Mouse (Mus musculus) liver, adult 2 months (tissue): ENCODE results near the gene Lce3c. TPM values are rescaled to one million over a fixed set of nuclear protein-coding genes. Genes with fewer than 3 reads are reported as not detected.

Source experiments
- DNase-seq: peaks from one replicate; pipeline ENCODE4 v3.0.0-alpha.2; 2011; ENCODE audit warnings: low read depth, low spot score; ENCODE audit errors: extremely low read depth
- H3K27ac ChIP-seq: fragments of 200-500 bp; replicated peaks from 2 replicates; pipeline ENCODE4 v1.5.1; 2012; ENCODE audit warnings: low read depth, mild to moderate bottlenecking, control low read depth, inconsistent platforms, low read length; ENCODE audit not compliant: insufficient read depth
- H3K27me3 ChIP-seq: fragments of 200-500 bp; 2 replicates; pipeline ENCODE4 v1.6.1; 2012; ENCODE audit warnings: mild to moderate bottlenecking, moderate library complexity, low read length, inconsistent platforms; ENCODE audit not compliant: control insufficient read depth, insufficient read depth
- H3K36me3 ChIP-seq: fragments of 200-500 bp; 2 replicates; pipeline ENCODE4 v1.6.1; 2012; ENCODE audit warnings: low read length, inconsistent platforms; ENCODE audit not compliant: control insufficient read depth, insufficient read depth
- H3K4me1 ChIP-seq: fragments of 200-500 bp; 2 replicates; pipeline ENCODE4 v1.6.1; 2011; ENCODE audit warnings: low read length; ENCODE audit not compliant: control insufficient read depth, insufficient read depth
- H3K4me3 ChIP-seq: fragments of 200-500 bp; 2 replicates; pipeline ENCODE4 v1.5.1; 2011; ENCODE audit warnings: low read depth, mild to moderate bottlenecking, control low read depth, low read length, moderate library complexity; ENCODE audit not compliant: insufficient read depth
- H3K79me2 ChIP-seq: fragments of 200-500 bp; 2 replicates; pipeline ENCODE4 v1.6.1; 2012; ENCODE audit warnings: inconsistent platforms, mild to moderate bottlenecking, low read length, moderate library complexity; ENCODE audit not compliant: control insufficient read depth, insufficient read depth
- H3K9ac ChIP-seq: fragments of 200-500 bp; 2 replicates; pipeline ENCODE4 v1.6.1; 2012; ENCODE audit warnings: low read depth, mild to moderate bottlenecking, control low read depth, inconsistent platforms, low read length
- CTCF ChIP-seq: fragments of 200-500 bp; IDR thresholded peaks from 2 replicates; pipeline ENCODE4 v1.5.1; 2011; ENCODE audit warnings: low read depth, low read length, control low read depth
- POLR2A ChIP-seq: fragments of 200-500 bp; IDR thresholded peaks from 2 replicates; pipeline ENCODE4 v1.6.1; 2011; ENCODE audit warnings: low read length, control low read depth; ENCODE audit not compliant: insufficient read depth; ENCODE audit errors: extremely low read depth
- polyA plus RNA-seq: library from polyadenylated mRNA; depleted of rRNA; stranded (reverse); fragments of >200 nt; gene quantifications from 2 replicates; pipeline ENCODE4 v1.2.3, GENCODE M21; 2012; rRNA removed
- total RNA-seq: library from RNA; depleted of rRNA; stranded (reverse); fragments of >200 nt; gene quantifications from 2 replicates; pipeline ENCODE4 v1.2.3, GENCODE M21; 2014; rRNA removed

Gene Lce3c
- total and polyA plus RNA-seq, 2 experiments = not detected

DNA sequence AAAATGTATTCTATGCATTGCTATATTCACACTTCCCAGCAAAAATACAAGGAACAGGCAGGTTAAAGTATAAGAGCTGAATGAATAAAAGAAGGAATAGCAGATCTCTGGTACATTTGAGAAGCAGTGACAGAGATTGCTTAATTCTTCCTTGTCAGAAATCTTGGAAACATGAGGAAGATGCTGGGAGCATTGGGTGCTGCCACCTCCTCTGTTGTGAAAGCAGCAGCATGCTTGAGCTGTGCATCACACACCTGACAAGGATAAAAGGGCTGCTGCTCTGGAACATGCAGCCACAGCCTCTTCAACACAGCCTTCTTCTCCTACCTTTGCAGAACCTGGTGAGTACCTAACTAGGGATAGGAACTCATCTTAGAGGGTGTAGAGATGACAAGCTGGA is 47.6 kb downstream of the Lce3c start, which contains the start of gene Lce3f:
Lce3f (plus strand) TSS at position 301 of the 400 bp plus-strand sequence.
- no peak for DNase-seq
- no peak within 1 kb of the TSS for H3K9ac ChIP-seq
- H3K4me3 ChIP-seq = no peak within 1 kb of the TSS
- no peaks in the 10 kb centered on the region for H3K79me2 ChIP-seq
- no peak for TF ChIP-seq POLR2A
- TF ChIP-seq CTCF = no peak
- H3K27me3 ChIP-seq = no peaks in the 10 kb centered on the region
- no peak within 1 kb of the TSS for H3K27ac ChIP-seq
- H3K36me3 ChIP-seq = no peaks in the 10 kb centered on the region
- no peaks in the 10 kb centered on the region for H3K4me1 ChIP-seq

Other genes starting within 250 kb of the Lce3c start
- gene Lce1e, start 235.4 kb upstream of the Lce3c start, total RNA-seq = not detected in 2 replicates
- gene Lce1e, start 235.4 kb upstream of the Lce3c start, polyA plus RNA-seq = not detected in 2 replicates
- not detected in 2 replicates for gene Lce1f, start 224.1 kb upstream of the Lce3c start, total RNA-seq
- gene Lce1f, start 224.1 kb upstream of the Lce3c start, polyA plus RNA-seq = not detected in 2 replicates
- not detected in 2 replicates for gene Gm38119, start 205.4 kb upstream of the Lce3c start, total RNA-seq
- gene Gm38119, start 205.4 kb upstream of the Lce3c start, polyA plus RNA-seq = not detected in 2 replicates
- gene Lce1g, start 192.1 kb upstream of the Lce3c start, total RNA-seq = not detected in 2 replicates
- not detected in 2 replicates for gene Lce1g, start 192.1 kb upstream of the Lce3c start, polyA plus RNA-seq
- gene Lce1h, start 179.4 kb upstream of the Lce3c start, total RNA-seq = not detected in 2 replicates
- not detected in 2 replicates for gene Lce1h, start 179.4 kb upstream of the Lce3c start, polyA plus RNA-seq
- not detected in 2 replicates for gene Lce1i, start 165.6 kb upstream of the Lce3c start, total RNA-seq
- gene Lce1i, start 165.6 kb upstream of the Lce3c start, polyA plus RNA-seq = not detected in 2 replicates
- not detected in 2 replicates for gene Lce1j, start 154.0 kb upstream of the Lce3c start, total RNA-seq
- gene Lce1j, start 154.0 kb upstream of the Lce3c start, polyA plus RNA-seq = not detected in 2 replicates
- gene Lce1k, start 136.6 kb upstream of the Lce3c start, total RNA-seq = not detected in 2 replicates
- gene Lce1k, start 136.6 kb upstream of the Lce3c start, polyA plus RNA-seq = not detected in 2 replicates
- not detected in 2 replicates for gene Kprp, start 117.2 kb upstream of the Lce3c start, total RNA-seq
- gene Kprp, start 117.2 kb upstream of the Lce3c start, polyA plus RNA-seq = not detected in 2 replicates
- gene Lce1l, start 93.2 kb upstream of the Lce3c start, total RNA-seq = not detected in 2 replicates
- gene Lce1l, start 93.2 kb upstream of the Lce3c start, polyA plus RNA-seq = not detected in 2 replicates
- not detected in 2 replicates for gene 2310050C09Rik, start 74.3 kb upstream of the Lce3c start, total RNA-seq
- gene 2310050C09Rik, start 74.3 kb upstream of the Lce3c start, polyA plus RNA-seq = not detected in 2 replicates
- not detected in 2 replicates for gene Lce3a, start 18.3 kb upstream of the Lce3c start, total RNA-seq
- gene Lce3a, start 18.3 kb upstream of the Lce3c start, polyA plus RNA-seq = not detected in 2 replicates
- gene Lce3b, start 11.5 kb upstream of the Lce3c start, total RNA-seq = not detected in 2 replicates
- not detected in 2 replicates for gene Lce3b, start 11.5 kb upstream of the Lce3c start, polyA plus RNA-seq
- gene Lce3d, start 12.9 kb downstream of the Lce3c start, total RNA-seq = not detected in 2 replicates
- not detected in 2 replicates for gene Lce3d, start 12.9 kb downstream of the Lce3c start, polyA plus RNA-seq
- gene Lce3e, start 22.6 kb downstream of the Lce3c start, total RNA-seq = not detected in 2 replicates
- gene Lce3e, start 22.6 kb downstream of the Lce3c start, polyA plus RNA-seq = not detected in 2 replicates
- not detected in 2 replicates for gene Lce3f, start 47.7 kb downstream of the Lce3c start, total RNA-seq
- not detected in 2 replicates for gene Lce3f, start 47.7 kb downstream of the Lce3c start, polyA plus RNA-seq
- gene Crct1, start 71.2 kb downstream of the Lce3c start, total RNA-seq = not detected in 2 replicates
- not detected in 2 replicates for gene Crct1, start 71.2 kb downstream of the Lce3c start, polyA plus RNA-seq
- not detected in 2 replicates for gene Lce1m, start 74.6 kb downstream of the Lce3c start, total RNA-seq
- gene Lce1m, start 74.6 kb downstream of the Lce3c start, polyA plus RNA-seq = not detected in 2 replicates
- gene Gm4858, start 124.3 kb downstream of the Lce3c start, total RNA-seq = not detected in 2 replicates
- gene Gm4858, start 124.3 kb downstream of the Lce3c start, polyA plus RNA-seq = not detected in 2 replicates
- gene Crnn, start 200.3 kb downstream of the Lce3c start, total RNA-seq = not detected in 2 replicates
- gene Crnn, start 200.3 kb downstream of the Lce3c start, polyA plus RNA-seq = not detected in 2 replicates